Mouse (Mus musculus): ENCODE data around the gene Mr1. TPM values are rescaled to one million over a fixed set of nuclear protein-coding genes. Genes with fewer than 3 reads are reported as not detected.

The Mr1 gene
- polyA plus RNA-seq, 1 experiment: 0.66 TPM

DNA sequence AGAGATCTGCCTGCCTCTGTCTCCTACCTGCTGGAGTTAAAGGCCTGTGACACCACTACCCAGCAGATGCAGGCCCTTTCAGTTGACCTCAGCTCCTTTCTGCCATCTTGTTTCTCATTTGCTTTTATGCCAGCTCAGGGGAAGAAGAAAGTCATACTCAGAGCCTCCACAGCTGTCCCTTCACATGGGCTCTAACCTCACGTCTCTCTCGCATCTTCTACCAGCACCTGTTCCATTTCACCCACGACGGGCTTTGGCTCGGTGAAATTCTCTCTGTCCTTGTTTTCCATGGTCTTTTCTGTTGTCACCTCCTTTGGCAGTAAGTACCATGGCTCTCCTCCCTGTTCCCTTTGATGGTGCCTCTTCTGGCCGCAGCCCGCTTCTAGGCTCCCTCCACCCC lies 56.3 kb downstream of the Mr1 start:
- TF ChIP-seq CTCF (IDR thresholded peaks at IDR 0.05; ENCODE audit: extremely low read depth, insufficient read length, insufficient replicate concordance, low read depth, low read length): no peak
- no peak for TF ChIP-seq POLR2A (IDR thresholded peaks at IDR 0.05; ENCODE audit: low read depth, low read length)
- 0 out of 2 replicates have a peak, but pooled peaks cover 1% of the 10 kb centered on the region for H3K36me3 ChIP-seq (ENCODE audit: control insufficient read depth, insufficient read depth, low read length)
- H3K27ac ChIP-seq (ENCODE audit: insufficient read depth, low read depth, low read length): no peak overlapping the region
- H3K4me3 ChIP-seq (ENCODE audit: low read depth, low read length): no peak overlapping the region
- no peaks in the 10 kb centered on the region for H3K27me3 ChIP-seq (ENCODE audit: control insufficient read depth, insufficient read depth, low read length)
- WGBS: 96% methylated on average over 7 of the region's 7 CpGs
- peaks cover 49% of the 10 kb centered on the region for H3K4me1 ChIP-seq (ENCODE audit: control insufficient read depth, insufficient read depth, insufficient read length, low read length)

GRCm38 (mm10) chr1:155088847-155089603 lies 57.6 kb downstream of the Mr1 start:
- WGBS: 46% methylated on average over 16 of the region's 16 CpGs
- peaks cover 58% of the 10 kb centered on the region for H3K4me1 ChIP-seq (ENCODE audit: control insufficient read depth, insufficient read depth, insufficient read length, low read length)

DNA sequence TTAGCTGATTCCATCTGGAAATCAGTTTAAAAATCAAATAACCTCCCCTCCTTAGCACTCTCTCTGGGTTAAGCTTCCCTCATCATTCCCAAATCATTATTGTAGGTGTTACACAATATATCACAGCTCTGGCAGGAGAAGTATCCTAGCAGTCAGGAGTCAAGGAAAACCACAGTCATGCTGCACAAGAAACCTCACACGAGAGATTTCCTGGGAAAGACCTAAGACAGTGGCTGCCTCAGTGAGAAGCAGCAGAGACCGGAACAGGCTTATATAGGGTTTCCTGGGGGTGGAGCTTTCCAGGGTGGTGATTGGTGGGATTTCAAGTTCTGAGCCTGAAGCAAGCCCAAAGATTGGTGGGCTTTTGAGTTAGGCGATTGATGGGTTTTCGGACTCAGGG lies 58.6 kb downstream of the Mr1 start:
- TF ChIP-seq CTCF (IDR thresholded peaks at IDR 0.05; ENCODE audit: extremely low read depth, insufficient read length, insufficient replicate concordance, low read depth, low read length): no peak
- no peak for TF ChIP-seq POLR2A (IDR thresholded peaks at IDR 0.05; ENCODE audit: low read depth, low read length)
- no peaks in the 10 kb centered on the region for H3K27me3 ChIP-seq (ENCODE audit: control insufficient read depth, insufficient read depth, low read length)
- no peak overlapping the region for H3K4me3 ChIP-seq (ENCODE audit: low read depth, low read length)
- no peak overlapping the region for H3K27ac ChIP-seq (ENCODE audit: insufficient read depth, low read depth, low read length)
- peaks cover 49% of the 10 kb centered on the region for H3K4me1 ChIP-seq (ENCODE audit: control insufficient read depth, insufficient read depth, insufficient read length, low read length)
- no peaks in the 10 kb centered on the region for H3K36me3 ChIP-seq (ENCODE audit: control insufficient read depth, insufficient read depth, low read length)
- WGBS: 93% methylated on average over 4 of the region's 4 CpGs

More at GRCm38 (mm10) chr1:155088847-155089603, 57.6 kb downstream of the Mr1 start:
- Histone ChIP-seq H3K4me3 (ENCODE audit: low read depth, low read length) (no peak overlapping the region), H3K27ac (ENCODE audit: insufficient read depth, low read depth, low read length) (peak overlapping the region; percentile 14), H3K27me3 (ENCODE audit: control insufficient read depth, insufficient read depth, low read length) (no peaks in the 10 kb centered on the region), H3K36me3 (ENCODE audit: control insufficient read depth, insufficient read depth, low read length) (no peaks in the 10 kb centered on the region)
- no peak for TF ChIP-seq POLR2A (IDR thresholded peaks at IDR 0.05; ENCODE audit: low read depth, low read length)
- no peak for TF ChIP-seq CTCF (IDR thresholded peaks at IDR 0.05; ENCODE audit: extremely low read depth, insufficient read length, insufficient replicate concordance, low read depth, low read length)

DNA sequence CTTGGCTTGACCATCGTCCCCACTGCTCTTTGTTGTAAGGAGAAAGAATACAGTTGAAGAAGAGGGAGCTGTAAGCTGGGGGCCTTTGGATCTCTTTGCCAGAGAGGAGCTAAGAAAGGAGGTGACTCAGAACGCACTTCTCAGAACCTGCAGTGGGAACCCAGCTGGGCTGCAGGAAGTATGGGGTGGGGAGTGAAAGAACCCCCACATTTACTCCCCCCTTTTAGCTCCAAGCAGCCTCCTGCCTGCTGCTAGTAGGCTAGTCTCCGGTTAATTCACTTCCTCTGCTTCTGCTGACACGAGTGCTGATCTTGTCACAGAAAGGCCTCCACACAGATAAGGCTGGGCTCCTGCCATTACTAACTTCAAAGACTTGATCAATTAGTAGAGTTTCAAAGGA lies 59.7 kb downstream of the Mr1 start:
- 26% methylated on average over 4 of the region's 4 CpGs for WGBS
- peak overlapping the region; percentile 37 for H3K27ac ChIP-seq (ENCODE audit: insufficient read depth, low read depth, low read length)
- H3K36me3 ChIP-seq (ENCODE audit: control insufficient read depth, insufficient read depth, low read length): no peaks in the 10 kb centered on the region
- peaks cover 43% of the 10 kb centered on the region for H3K4me1 ChIP-seq (ENCODE audit: control insufficient read depth, insufficient read depth, insufficient read length, low read length)
- H3K27me3 ChIP-seq (ENCODE audit: control insufficient read depth, insufficient read depth, low read length): no peaks in the 10 kb centered on the region
- TF ChIP-seq POLR2A (IDR thresholded peaks at IDR 0.05; ENCODE audit: low read depth, low read length) (no peak), CTCF (IDR thresholded peaks at IDR 0.05; ENCODE audit: extremely low read depth, insufficient read length, insufficient replicate concordance, low read depth, low read length) (no peak)
- H3K4me3 ChIP-seq (ENCODE audit: low read depth, low read length): no peak overlapping the region

DNA sequence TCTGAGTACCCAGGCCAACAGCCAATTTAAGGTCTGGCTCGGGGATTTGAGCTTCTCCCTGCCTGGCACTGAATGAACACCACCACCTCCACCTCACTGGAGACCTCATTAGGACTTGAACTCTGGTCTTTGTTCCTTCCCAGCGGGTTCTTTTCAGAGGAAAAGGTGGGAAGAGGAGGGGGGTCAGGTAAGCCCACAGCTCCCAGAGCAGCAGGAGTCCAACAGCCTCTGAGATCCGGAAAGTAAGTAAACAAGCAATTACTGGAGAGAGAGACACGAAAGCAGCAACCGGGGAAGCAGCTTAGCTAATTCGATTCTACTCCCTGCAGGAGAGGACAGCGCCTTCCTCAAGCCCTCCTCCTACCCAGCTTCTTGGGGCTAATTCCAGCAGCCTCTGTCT lies 60.2 kb downstream of the Mr1 start:
- peaks cover 38% of the 10 kb centered on the region for H3K4me1 ChIP-seq (ENCODE audit: control insufficient read depth, insufficient read depth, insufficient read length, low read length)
- 20% methylated on average over 7 of the region's 7 CpGs for WGBS
- no peaks in the 10 kb centered on the region for H3K36me3 ChIP-seq (ENCODE audit: control insufficient read depth, insufficient read depth, low read length)
- no peaks in the 10 kb centered on the region for H3K27me3 ChIP-seq (ENCODE audit: control insufficient read depth, insufficient read depth, low read length)
- no peak overlapping the region for H3K4me3 ChIP-seq (ENCODE audit: low read depth, low read length)
- TF ChIP-seq POLR2A (IDR thresholded peaks at IDR 0.05; ENCODE audit: low read depth, low read length): no peak
- peak overlapping the region; percentile 37 for H3K27ac ChIP-seq (ENCODE audit: insufficient read depth, low read depth, low read length)

- Histone ChIP-seq H3K4me1 (ENCODE audit: control insufficient read depth, insufficient read depth, insufficient read length, low read length) (peaks cover 38% of the 10 kb centered on the region), H3K27me3 (ENCODE audit: control insufficient read depth, insufficient read depth, low read length) (no peaks in the 10 kb centered on the region), H3K27ac (ENCODE audit: insufficient read depth, low read depth, low read length) (peak overlapping the region; percentile 97), H3K4me3 (ENCODE audit: low read depth, low read length) (peak overlapping the region; percentile 18; the same call in 1 of the 2 replicates), H3K36me3 (ENCODE audit: control insufficient read depth, insufficient read depth, low read length) (no peaks in the 10 kb centered on the region)
- 21% methylated on average over 8 of the region's 8 CpGs for WGBS
- no peak; the same call in 1 of the 2 replicates for TF ChIP-seq CTCF (IDR thresholded peaks at IDR 0.05; ENCODE audit: extremely low read depth, insufficient read length, insufficient replicate concordance, low read depth, low read length)
- TF ChIP-seq POLR2A (IDR thresholded peaks at IDR 0.05; ENCODE audit: low read depth, low read length): no peak; the same call in 1 of the 2 replicates
Measured at GRCm38 (mm10) chr1:155084839-155085238, 61.8 kb downstream of the Mr1 start.

GRCm38 (mm10) chr1:155083271-155084265 lies 63.0 kb downstream of the Mr1 start:
- peaks cover 30% of the 10 kb centered on the region for H3K4me1 ChIP-seq (ENCODE audit: control insufficient read depth, insufficient read depth, insufficient read length, low read length)
- no peaks in the 10 kb centered on the region for H3K36me3 ChIP-seq (ENCODE audit: control insufficient read depth, insufficient read depth, low read length)
- H3K4me3 ChIP-seq (ENCODE audit: low read depth, low read length): peak overlapping the region; percentile 67
- H3K27me3 ChIP-seq (ENCODE audit: control insufficient read depth, insufficient read depth, low read length): no peaks in the 10 kb centered on the region
- TF ChIP-seq CTCF (IDR thresholded peaks at IDR 0.05; ENCODE audit: extremely low read depth, insufficient read length, insufficient replicate concordance, low read depth, low read length) (no peak), POLR2A (IDR thresholded peaks at IDR 0.05; ENCODE audit: low read depth, low read length) (peak; percentile 83)
- H3K27ac ChIP-seq (ENCODE audit: insufficient read depth, low read depth, low read length): peak overlapping the region; percentile 90
- 2% methylated on average over 61 of the region's 77 CpGs for whole genome bisulfite sequencing

Data from small intestine, adult 2 months (tissue).